Mouse (Mus musculus) heart, embryonic 14.5 days (tissue): ENCODE results near the gene Ndufaf3. TPM values are rescaled to one million over a fixed set of nuclear protein-coding genes. Genes with fewer than 3 reads are reported as not detected.
A peak's percentile ranks its signal among the peaks of the same experiment; 100 is the strongest.
"Not testable (repeated sequence)": the region's sequence is repeated elsewhere in the genome, so short reads cannot be mapped to it uniquely, and the experiment has no call there.

Experiments used
- ATAC-seq: fragments of 200-750 bp; cut with Nextera tagmentation; 2 replicates; pipeline ENCODE4 v1.8.0; 2017; ENCODE audit warnings: low read depth, moderate TSS enrichment; ENCODE audit not compliant: insufficient number of reproducible peaks, insufficient read depth, low FRiP score
- H3K27ac ChIP-seq, 2 experiments: fragments of 200-500 bp in 1 of 2; fragments of 300-500 bp in 1 of 2; sonication (generic) in 1 of 2; replicated peaks in 1 of 2; 2 replicates each; pipeline ENCODE4 v1.5.1; 2012 to 2014; ENCODE audit warnings: low read depth in 2 of 2, low read length in 2 of 2, control low read depth in 1 of 2, mild to moderate bottlenecking in 1 of 2, mixed read lengths in 1 of 2; ENCODE audit not compliant: control insufficient read depth in 1 of 2, insufficient read depth in 1 of 2
- H3K27me3 ChIP-seq: fragments of 300-500 bp; sonication (generic); 2 replicates; pipeline ENCODE4 v1.6.1; 2014; ENCODE audit warnings: mild to moderate bottlenecking, low read length, control low read depth; ENCODE audit not compliant: control insufficient read depth, insufficient read depth
- H3K36me3 ChIP-seq: fragments of 300-500 bp; sonication (generic); 2 replicates; pipeline ENCODE4 v1.6.1; 2014; ENCODE audit warnings: mild to moderate bottlenecking, control low read depth, low read length, mixed read lengths; ENCODE audit not compliant: control insufficient read depth, insufficient read depth
- H3K4me1 ChIP-seq, 2 experiments: fragments of 200-500 bp in 1 of 2; fragments of 300-500 bp in 1 of 2; sonication (generic) in 1 of 2; 2 replicates each; pipeline ENCODE4 v1.6.1; 2012 to 2014; ENCODE audit warnings: low read length in 2 of 2, control low read depth in 1 of 2, mixed read lengths in 1 of 2; ENCODE audit not compliant: control insufficient read depth in 2 of 2, insufficient read depth in 2 of 2
- H3K4me2 ChIP-seq: fragments of 300-500 bp; sonication (generic); 2 replicates; pipeline ENCODE4 v1.6.1; 2014; ENCODE audit warnings: mild to moderate bottlenecking, low read length
- H3K4me3 ChIP-seq, 2 experiments: fragments of 200-500 bp in 1 of 2; fragments of 300-500 bp in 1 of 2; sonication (generic) in 1 of 2; 2 replicates each; pipeline ENCODE4 v1.5.1; 2012 to 2014; ENCODE audit warnings: low read length in 2 of 2, mild to moderate bottlenecking in 2 of 2, control low read depth in 1 of 2, low read depth in 1 of 2, moderate library complexity in 1 of 2; ENCODE audit not compliant: control insufficient read depth in 1 of 2, insufficient read depth in 1 of 2
- H3K9ac ChIP-seq: fragments of 300-500 bp; sonication (generic); 2 replicates; pipeline ENCODE4 v1.6.1; 2014; ENCODE audit warnings: mild to moderate bottlenecking, low read length
- H3K9me3 ChIP-seq: fragments of 300-500 bp; sonication (generic); 2 replicates; pipeline ENCODE4 v1.6.1; 2016; ENCODE audit warnings: low read length, control low read depth; ENCODE audit not compliant: control insufficient read depth
- WGBS: fragments of 180-500 bp; shearing (Covaris S2); extraction: QIAGEN DNeasy Blood & Tissue Kit; methylation state at CpG from one replicate; pipeline ENCODE4 v1.1.7; 2014; 5-methylcytosine and 5-hydroxymethylcytosine counted together
- polyA plus RNA-seq: library from polyadenylated mRNA; unstranded; fragments of >200 nt; fragmentation: Nextera tagmentation; extraction: Ambion mirVana; gene quantifications from 2 replicates; pipeline ENCODE4 v1.2.1, GENCODE M21; 2014

Ndufaf3 gene
- polyA plus RNA-seq: 74.3 and 78.1 TPM in 2 replicates

DNA sequence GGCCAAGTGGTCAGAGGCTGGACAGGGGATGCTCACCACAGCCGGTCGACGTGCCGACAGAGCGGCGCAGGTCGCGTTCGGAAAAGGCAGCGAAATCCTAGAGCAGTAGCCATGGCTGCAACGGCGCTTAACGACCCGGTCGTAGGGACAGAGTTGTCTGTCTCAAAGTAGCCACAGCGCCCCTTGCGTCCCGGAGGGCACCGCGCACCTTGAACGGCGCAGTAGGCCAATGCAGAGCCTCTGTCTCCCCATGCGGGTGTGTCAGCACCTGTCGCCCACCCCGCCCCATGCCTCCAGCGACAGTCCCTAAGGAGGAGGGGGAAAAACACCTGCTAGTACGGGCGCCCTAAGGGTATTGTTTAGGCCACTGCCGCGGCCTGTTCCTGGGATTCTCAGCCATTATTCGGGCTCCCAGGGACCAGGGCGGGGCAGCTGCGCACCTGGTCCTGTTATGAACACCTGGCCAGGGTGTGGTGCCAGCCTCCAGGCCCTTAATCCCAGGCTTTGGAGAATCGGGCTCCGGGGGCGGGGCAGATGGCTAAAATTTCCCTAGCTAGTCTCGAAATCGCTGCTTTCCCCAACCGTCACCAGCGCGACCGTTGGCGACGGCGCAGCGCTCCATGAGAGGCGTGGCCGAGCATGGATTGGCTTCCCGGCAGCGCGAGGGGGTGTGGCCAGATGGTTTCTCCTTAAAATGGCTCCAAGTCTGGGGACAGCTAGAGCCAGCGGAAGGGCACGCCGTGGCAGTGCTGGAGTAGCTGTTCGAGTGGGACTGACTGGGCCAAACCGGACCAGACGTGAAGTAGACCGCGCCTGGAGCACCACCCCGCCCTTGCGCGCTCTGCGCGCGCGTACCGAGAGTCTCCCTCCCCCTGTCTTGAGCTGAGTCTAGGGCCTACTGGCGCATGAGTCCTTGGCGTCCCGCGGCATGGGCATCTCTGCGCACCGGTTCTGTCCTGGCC is at the start of gene Ndufaf3:
Ndufaf3 (minus strand) TSS at position 620 of the 962 bp plus-strand sequence.
- H3K4me2 ChIP-seq: peak within 1 kb of the TSS; percentile 96
- peaks cover 52% of the 10 kb centered on the region for H3K36me3 ChIP-seq
- ATAC-seq: peak; percentile 79
- H3K4me3 ChIP-seq: peak within 1 kb of the TSS; percentile 80 to 81
- no peaks in the 10 kb centered on the region for H3K9me3 ChIP-seq
- H3K27me3 ChIP-seq: no peaks in the 10 kb centered on the region
- WGBS: under 1% methylated on average over 69 of the region's 73 CpGs
- H3K9ac ChIP-seq: peak within 1 kb of the TSS; percentile 90
- peak within 1 kb of the TSS; percentile 88 to 94 for H3K27ac ChIP-seq
- H3K4me1 ChIP-seq: peaks cover 14 to 28% of the 10 kb centered on the region in 2 experiments

DNA sequence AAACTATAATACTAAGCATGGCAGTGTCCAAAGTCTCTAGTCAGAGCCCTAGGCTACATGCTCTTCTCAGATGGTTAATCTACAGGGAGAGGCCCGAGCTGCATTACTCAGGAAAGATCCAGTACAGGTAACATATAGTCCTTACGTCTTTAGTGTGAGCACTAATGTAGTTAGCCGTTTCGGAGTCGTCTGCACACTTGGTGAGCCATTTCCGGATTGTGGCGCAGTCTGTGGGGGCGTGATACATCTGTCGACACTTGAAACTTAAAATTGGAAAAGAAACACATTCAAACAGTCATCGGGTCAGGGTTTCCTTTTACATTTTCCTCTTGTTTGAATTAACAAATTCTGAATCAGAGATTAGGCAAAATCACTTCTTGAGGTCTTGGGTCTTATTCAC is 44.3 kb upstream of the Ndufaf3 start:
- Histone ChIP-seq H3K4me2 (no peak overlapping the region), H3K27me3 (no peaks in the 10 kb centered on the region), H3K9ac (no peak overlapping the region), H3K4me3 (no peak overlapping the region), H3K36me3 (peaks cover 100% of the 10 kb centered on the region), H3K4me1 (no peaks in the 10 kb centered on the region), H3K9me3 (no peaks in the 10 kb centered on the region), H3K27ac (no peak overlapping the region)
- ATAC-seq: no peak
- 91% methylated on average over 10 of the region's 10 CpGs for WGBS

DNA sequence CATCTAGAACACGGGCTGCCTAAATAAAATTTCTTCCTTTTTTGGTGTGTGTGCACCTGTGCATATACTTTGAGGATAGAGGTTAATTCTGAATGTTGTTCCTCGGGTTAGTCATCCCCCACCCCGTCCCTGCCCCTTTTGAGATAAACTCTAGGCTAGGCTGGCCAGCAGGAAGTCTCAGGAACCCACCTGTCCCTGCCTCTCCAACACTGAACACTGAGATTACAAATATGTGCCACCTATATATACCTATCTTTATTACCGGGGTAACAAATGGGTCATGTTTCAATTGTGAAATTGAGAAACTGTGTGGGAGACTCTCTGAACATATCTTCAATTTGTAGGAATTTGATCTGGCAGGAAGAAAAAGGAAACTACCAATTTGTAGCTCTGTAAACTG is 41.7 kb upstream of the Ndufaf3 start:
- no peak overlapping the region for H3K4me2 ChIP-seq
- H3K4me1 ChIP-seq: peaks cover 3 to 9% of the 10 kb centered on the region in 2 experiments; a peak in 1 of 4 replicates
- H3K36me3 ChIP-seq: peaks cover 96% of the 10 kb centered on the region
- H3K27ac ChIP-seq: no peak overlapping the region
- no peaks in the 10 kb centered on the region for H3K27me3 ChIP-seq
- no peak for ATAC-seq
- H3K9me3 ChIP-seq: no peaks in the 10 kb centered on the region
- 75% methylated on average over 4 of the region's 4 CpGs for WGBS
- no peak overlapping the region for H3K9ac ChIP-seq
- H3K4me3 ChIP-seq: no peak overlapping the region

DNA sequence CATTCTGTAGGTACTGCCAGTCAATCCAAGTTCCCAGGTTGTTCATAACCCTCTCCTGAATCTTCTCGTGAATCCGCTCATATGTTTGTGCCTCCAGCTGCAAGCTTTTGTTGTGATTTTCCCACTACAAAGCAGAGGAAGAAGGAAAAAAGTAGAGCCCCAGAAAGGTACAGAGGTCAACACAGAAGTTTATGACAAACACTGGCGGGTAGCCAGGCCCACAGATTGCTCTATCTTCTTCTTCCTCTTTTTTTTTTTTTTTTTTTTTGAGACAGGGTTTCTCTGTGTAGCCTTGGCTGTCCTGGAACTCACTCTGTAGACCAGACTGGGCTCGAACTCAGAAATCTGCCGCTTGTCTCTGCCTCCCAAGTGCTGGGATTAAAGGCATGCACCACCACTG is 40.7 kb upstream of the Ndufaf3 start:
- 84% methylated on average over 5 of the region's 5 CpGs for WGBS

DNA sequence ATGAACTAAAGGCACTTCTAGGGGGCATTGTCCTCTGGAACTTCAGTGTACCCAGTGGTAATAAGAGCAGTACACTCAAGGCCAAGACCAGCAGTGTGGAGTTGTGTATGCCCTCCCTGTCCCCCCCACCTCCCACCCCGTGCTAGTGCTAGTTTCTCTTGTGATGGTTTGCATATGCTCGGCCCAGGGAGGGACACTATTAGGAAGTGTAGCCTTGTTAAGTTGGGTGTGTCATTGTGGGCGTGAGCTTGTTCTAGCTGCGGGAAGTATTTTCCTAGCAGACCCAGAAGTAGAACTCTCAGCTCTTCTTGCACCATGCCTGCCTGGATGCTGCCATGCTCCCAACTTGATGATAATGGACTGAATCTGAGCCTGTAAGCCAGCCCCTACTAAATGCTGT is 34.8 kb upstream of the Ndufaf3 start:
- no peak for ATAC-seq
- Histone ChIP-seq H3K4me1 (peaks cover 5 to 13% of the 10 kb centered on the region in 2 experiments; a peak in 2 of 4 replicates), H3K4me3 (no peak overlapping the region), H3K27me3 (no peaks in the 10 kb centered on the region), H3K9ac (no peak overlapping the region), H3K9me3 (no peaks in the 10 kb centered on the region), H3K36me3 (peaks cover 51% of the 10 kb centered on the region), H3K27ac (no peak overlapping the region), H3K4me2 (no peak overlapping the region)
- WGBS: 80% methylated on average over 4 of the region's 4 CpGs

More for the DNA sequence above, 40.7 kb upstream of the Ndufaf3 start:
- not testable (repeated sequence) for H3K9ac ChIP-seq, H3K4me2 ChIP-seq, H3K27ac ChIP-seq, ATAC-seq, H3K4me3 ChIP-seq, H3K9me3 ChIP-seq, H3K27me3 ChIP-seq
- Histone ChIP-seq H3K36me3 (peaks cover 96% of the 10 kb centered on the region), H3K4me1 (peaks cover 5 to 10% of the 10 kb centered on the region in 2 experiments; a peak in 1 of 4 replicates)

DNA sequence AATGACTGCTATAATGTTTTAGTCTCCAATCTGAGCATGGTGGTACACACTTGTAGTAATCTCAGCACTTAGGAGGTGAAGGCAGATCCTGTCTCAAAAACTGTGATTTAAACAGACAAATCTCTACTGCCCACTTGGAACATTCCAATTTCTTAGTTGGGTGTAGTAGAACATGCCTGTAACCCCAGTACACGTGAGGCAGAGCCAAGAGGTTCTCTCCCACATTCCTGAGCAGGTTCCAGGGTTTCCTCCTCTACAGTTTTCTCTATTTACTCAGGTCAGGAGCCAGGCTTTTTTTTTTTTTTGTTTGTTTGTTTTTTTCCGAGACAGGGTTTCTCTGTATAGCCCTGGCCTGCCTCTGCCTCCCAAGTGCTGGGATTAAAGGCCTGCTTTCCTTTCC is 32.8 kb upstream of the Ndufaf3 start:
- Histone ChIP-seq H3K9me3 (no peaks in the 10 kb centered on the region), H3K27ac (no peak overlapping the region), H3K4me2 (no peak overlapping the region), H3K4me1 (peaks cover 10 to 14% of the 10 kb centered on the region in 2 experiments; a peak in 3 of 4 replicates), H3K4me3 (no peak overlapping the region), H3K9ac (no peak overlapping the region), H3K36me3 (peaks cover 32% of the 10 kb centered on the region), H3K27me3 (no peaks in the 10 kb centered on the region)
- no peak for ATAC-seq
- WGBS: 48% methylated on average over 2 of the region's 2 CpGs

DNA sequence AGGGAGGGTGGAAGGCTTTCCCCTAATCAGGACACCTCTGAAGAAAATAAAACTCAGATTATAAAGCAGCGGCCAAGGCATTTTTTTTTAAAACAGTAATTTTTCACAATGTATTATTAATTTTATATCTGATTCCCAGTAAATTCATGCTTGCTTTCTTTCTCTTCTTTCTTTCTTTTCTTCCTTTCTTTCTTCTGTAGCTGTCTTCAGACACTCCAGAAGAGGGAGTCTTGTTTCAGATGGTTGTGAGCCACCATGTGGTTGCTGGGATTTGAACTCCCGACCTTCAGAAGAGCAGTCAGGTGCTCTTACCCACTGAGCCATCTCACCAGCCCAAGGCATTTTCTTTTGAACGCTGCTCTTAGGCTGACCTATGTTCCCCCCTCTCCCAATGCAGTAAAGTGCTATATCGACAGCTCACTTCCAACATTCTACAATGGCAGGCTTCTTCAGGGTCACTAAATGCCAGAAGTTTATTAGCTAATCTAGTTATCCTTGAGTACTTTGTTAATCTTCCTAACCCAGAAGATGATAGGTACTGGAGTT is 31.9 kb upstream of the Ndufaf3 start:
- Histone ChIP-seq H3K9me3 (no peaks in the 10 kb centered on the region), H3K4me3 (no peak overlapping the region), H3K36me3 (peaks cover 25% of the 10 kb centered on the region), H3K27me3 (no peaks in the 10 kb centered on the region), H3K4me1 (peaks cover 8 to 16% of the 10 kb centered on the region in 2 experiments), H3K4me2 (no peak overlapping the region), H3K9ac (no peak overlapping the region), H3K27ac (no peak overlapping the region)
- ATAC-seq: no peak
- 78% methylated on average over 4 of the region's 4 CpGs for WGBS
